Mouse (Mus musculus): ENCODE measurements around the gene Plxnb2. TPM values are rescaled to one million over a fixed set of nuclear protein-coding genes. Genes with fewer than 3 reads are reported as not detected.

Plxnb2 gene
- polyA plus RNA-seq, 1 experiment from 2014 or later, result 122 TPM

GRCm38 (mm10) chr15:89143134-89143533 is 37.5 kb downstream of the Plxnb2 start:
- Histone ChIP-seq H3K4me3 (ENCODE audit: low read depth, low read length) (no peak overlapping the region), H3K4me2 (ENCODE audit: low read depth, severe bottlenecking) (no peak overlapping the region), H3K9ac (ENCODE audit: low read length) (no peak overlapping the region), H3K4me1 (ENCODE audit: control insufficient read depth, insufficient read depth, low read length) (peaks cover 17% of the 10 kb centered on the region), H3K9me3 (ENCODE audit: control insufficient read depth, low read length) (no peaks in the 10 kb centered on the region), H3K36me3 (ENCODE audit: control insufficient read depth, insufficient read depth, low read length) (no peaks in the 10 kb centered on the region), H3K27ac (replicated peaks; ENCODE audit: low read depth, low read length) (no peak overlapping the region), H3K27me3 (ENCODE audit: control insufficient read depth, insufficient read depth, low read length) (peaks cover 8% of the 10 kb centered on the region; the same call in 1 of the 2 replicates)
- ATAC-seq (ENCODE audit: insufficient number of reproducible peaks, low FRiP score, low TSS enrichment, low read depth), result no peak
- WGBS, result 80% methylated on average over 2 of the region's 2 CpGs
- no peak for DNase-seq (ENCODE audit: low spot score)

DNA sequence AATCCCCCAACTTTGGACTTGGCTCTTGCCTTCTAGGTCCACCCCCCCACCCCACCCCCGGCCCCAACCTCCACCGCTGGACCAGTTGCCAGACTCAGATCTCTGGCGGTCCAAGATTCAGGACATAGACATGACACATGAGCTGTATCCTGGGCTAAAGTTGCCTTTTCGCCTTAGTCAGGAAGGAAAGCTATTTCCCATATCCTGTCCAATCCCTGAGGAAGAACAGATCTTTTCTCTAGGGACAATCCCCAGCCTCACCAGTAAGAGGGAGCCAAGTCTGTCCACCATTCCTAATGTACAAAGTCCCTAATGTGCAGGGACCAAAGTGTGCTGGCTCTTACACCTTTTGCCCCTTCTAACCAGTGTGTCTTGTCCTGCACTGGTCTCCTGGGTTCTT is 38.7 kb downstream of the Plxnb2 start:
- 62% methylated on average over 4 of the region's 4 CpGs for WGBS
- DNase-seq (ENCODE audit: low spot score), result no peak
- H3K27me3 ChIP-seq (ENCODE audit: control insufficient read depth, insufficient read depth, low read length), result peaks cover 6% of the 10 kb centered on the region; the same call in 1 of the 2 replicates
- no peaks in the 10 kb centered on the region for H3K9me3 ChIP-seq (ENCODE audit: control insufficient read depth, low read length)
- no peak overlapping the region for H3K9ac ChIP-seq (ENCODE audit: low read length)
- peaks cover 18% of the 10 kb centered on the region for H3K4me1 ChIP-seq (ENCODE audit: control insufficient read depth, insufficient read depth, low read length)
- no peak overlapping the region for H3K27ac ChIP-seq (replicated peaks; ENCODE audit: low read depth, low read length)
- H3K4me3 ChIP-seq (ENCODE audit: low read depth, low read length), result no peak overlapping the region
- no peak for ATAC-seq (ENCODE audit: insufficient number of reproducible peaks, low FRiP score, low TSS enrichment, low read depth)
- H3K36me3 ChIP-seq (ENCODE audit: control insufficient read depth, insufficient read depth, low read length), result no peaks in the 10 kb centered on the region
- no peak overlapping the region for H3K4me2 ChIP-seq (ENCODE audit: low read depth, severe bottlenecking)

- Histone ChIP-seq H3K4me2 (ENCODE audit: low read depth, severe bottlenecking) (peak overlapping the region; percentile 98; the same call in 1 of the 2 replicates), H3K4me3 (ENCODE audit: low read depth, low read length) (0 out of 2 replicates have a peak overlapping the region, but pooled peaks have one; percentile 57), H3K4me1 (ENCODE audit: control insufficient read depth, insufficient read depth, low read length) (peaks cover 14% of the 10 kb centered on the region), H3K27me3 (ENCODE audit: control insufficient read depth, insufficient read depth, low read length) (peaks cover 3% of the 10 kb centered on the region; the same call in 1 of the 2 replicates), H3K27ac (replicated peaks; ENCODE audit: low read depth, low read length) (no peak overlapping the region), H3K9ac (ENCODE audit: low read length) (no peak overlapping the region), H3K9me3 (ENCODE audit: control insufficient read depth, low read length) (no peaks in the 10 kb centered on the region), H3K36me3 (ENCODE audit: control insufficient read depth, insufficient read depth, low read length) (no peaks in the 10 kb centered on the region)
- no peak for ATAC-seq (ENCODE audit: insufficient number of reproducible peaks, low FRiP score, low TSS enrichment, low read depth)
- 16% methylated on average over 5 of the region's 5 CpGs for WGBS
- DNase-seq (ENCODE audit: low spot score), result no peak
Observed at GRCm38 (mm10) chr15:89141443-89141842, 39.1 kb downstream of the Plxnb2 start.

DNA sequence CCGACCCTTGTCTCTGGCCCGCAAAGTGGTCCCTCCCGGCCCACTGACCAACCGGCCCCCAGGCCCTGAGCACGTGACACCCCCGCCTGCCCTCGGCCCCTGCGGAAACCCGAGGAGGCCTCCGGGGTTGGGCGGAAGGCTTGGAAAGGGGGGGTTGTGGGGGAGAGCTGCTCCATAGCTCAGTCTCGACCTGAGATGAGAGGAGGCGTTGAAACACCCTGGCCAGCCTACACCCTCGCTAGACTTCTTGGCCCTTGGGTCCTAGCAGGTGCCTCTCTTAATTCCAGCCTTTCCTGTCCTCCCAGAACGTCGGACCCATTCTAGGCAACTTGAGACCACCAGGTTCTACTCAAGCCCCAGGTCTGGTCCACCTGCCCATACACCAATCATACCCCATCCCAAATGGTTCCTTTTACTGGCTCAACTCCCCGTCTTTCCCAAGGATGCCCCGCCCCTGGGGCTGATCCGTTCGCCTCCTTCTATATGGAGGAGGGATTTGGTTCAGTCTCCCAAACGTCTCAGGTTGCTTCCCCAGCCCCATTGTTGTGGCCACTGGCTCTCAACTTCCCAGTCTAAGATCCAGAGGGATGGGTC is 39.8 kb downstream of the Plxnb2 start, which contains the start of gene Mapk12:
Mapk12 (minus strand) TSS at position 45 of the 594 bp plus-strand sequence.
- ATAC-seq (ENCODE audit: insufficient number of reproducible peaks, low FRiP score, low TSS enrichment, low read depth), result peak; percentile 65
- Histone ChIP-seq H3K4me2 (ENCODE audit: low read depth, severe bottlenecking) (peak within 1 kb of the TSS; percentile 98), H3K9ac (ENCODE audit: low read length) (peak within 1 kb of the TSS; percentile 61), H3K27me3 (ENCODE audit: control insufficient read depth, insufficient read depth, low read length) (no peaks in the 10 kb centered on the region), H3K9me3 (ENCODE audit: control insufficient read depth, low read length) (no peaks in the 10 kb centered on the region), H3K4me1 (ENCODE audit: control insufficient read depth, insufficient read depth, low read length) (peaks cover 11% of the 10 kb centered on the region), H3K27ac (replicated peaks; ENCODE audit: low read depth, low read length) (no peak within 1 kb of the TSS; the same call in 1 of the 2 replicates), H3K36me3 (ENCODE audit: control insufficient read depth, insufficient read depth, low read length) (no peaks in the 10 kb centered on the region), H3K4me3 (ENCODE audit: low read depth, low read length) (peak within 1 kb of the TSS; percentile 57)
- peak; percentile 70 for DNase-seq (ENCODE audit: low spot score)
- under 1% methylated on average over 21 of the region's 21 CpGs for WGBS

DNA sequence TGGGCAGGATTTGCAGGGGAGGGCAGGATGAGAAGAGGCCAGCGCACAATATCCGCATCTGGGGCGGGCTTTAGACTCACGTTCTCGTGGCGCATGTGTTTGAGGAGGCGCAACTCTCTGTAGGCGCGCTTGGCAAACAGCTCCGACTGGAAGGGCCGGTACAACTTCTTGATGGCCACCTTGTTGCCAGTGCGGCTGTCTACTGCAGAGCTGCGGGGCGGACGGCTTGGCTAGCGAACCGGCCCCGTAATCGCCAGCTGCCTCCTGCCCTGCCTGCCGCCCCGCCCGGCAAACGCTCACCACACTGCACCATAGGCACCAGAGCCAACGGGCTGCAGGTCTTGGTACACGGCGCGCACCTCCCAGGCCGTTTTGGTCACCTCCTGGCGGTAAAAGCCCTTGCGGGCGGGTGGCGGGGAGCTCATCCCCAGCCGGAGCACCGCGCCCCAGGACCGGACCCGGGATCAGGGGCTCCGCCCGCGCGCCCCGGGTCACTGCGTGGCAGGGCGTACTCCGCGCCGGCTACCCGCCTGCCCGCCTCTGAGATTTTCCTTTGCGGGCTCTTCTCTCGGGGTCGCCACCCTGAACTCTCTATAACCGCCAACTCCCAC is 40.4 kb downstream of the Plxnb2 start:
- Histone ChIP-seq H3K4me2 (ENCODE audit: low read depth, severe bottlenecking) (peak overlapping the region; percentile 98), H3K36me3 (ENCODE audit: control insufficient read depth, insufficient read depth, low read length) (no peaks in the 10 kb centered on the region), H3K27ac (replicated peaks; ENCODE audit: low read depth, low read length) (no peak overlapping the region; the same call in 1 of the 2 replicates), H3K9ac (ENCODE audit: low read length) (peak overlapping the region; percentile 61), H3K27me3 (ENCODE audit: control insufficient read depth, insufficient read depth, low read length) (no peaks in the 10 kb centered on the region), H3K4me1 (ENCODE audit: control insufficient read depth, insufficient read depth, low read length) (peaks cover 11% of the 10 kb centered on the region), H3K9me3 (ENCODE audit: control insufficient read depth, low read length) (no peaks in the 10 kb centered on the region), H3K4me3 (ENCODE audit: low read depth, low read length) (peak overlapping the region; percentile 57)
- WGBS, result under 1% methylated on average over 52 of the region's 53 CpGs
- ATAC-seq (ENCODE audit: insufficient number of reproducible peaks, low FRiP score, low TSS enrichment, low read depth), result no peak; the same call in none of the 2 replicates
- DNase-seq (ENCODE audit: low spot score), result peak; percentile 61

DNA sequence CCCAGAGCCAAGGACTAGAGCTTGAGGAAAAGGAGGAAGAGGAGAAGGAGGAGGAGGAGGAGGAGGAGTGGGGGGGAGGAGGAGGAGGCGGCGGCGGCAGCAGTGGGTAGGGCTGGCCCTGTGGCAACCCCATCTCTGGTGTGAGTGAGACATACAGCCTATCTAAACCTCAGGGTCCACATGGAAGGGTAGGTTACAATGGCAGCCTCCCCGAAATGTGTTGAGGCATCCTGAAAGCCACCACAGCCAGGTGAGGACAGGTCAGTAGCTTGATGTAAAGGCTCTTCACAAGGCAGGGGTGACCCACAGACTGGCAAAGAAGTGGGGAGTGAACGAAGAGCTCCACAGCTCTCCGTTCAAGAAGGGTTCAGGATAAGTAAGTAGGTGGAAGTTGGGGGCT is 42.1 kb downstream of the Plxnb2 start:
- Histone ChIP-seq H3K4me3 (ENCODE audit: low read depth, low read length) (no peak overlapping the region), H3K9me3 (ENCODE audit: control insufficient read depth, low read length) (no peaks in the 10 kb centered on the region), H3K27ac (replicated peaks; ENCODE audit: low read depth, low read length) (no peak overlapping the region), H3K36me3 (ENCODE audit: control insufficient read depth, insufficient read depth, low read length) (no peaks in the 10 kb centered on the region), H3K4me1 (ENCODE audit: control insufficient read depth, insufficient read depth, low read length) (peaks cover 11% of the 10 kb centered on the region), H3K27me3 (ENCODE audit: control insufficient read depth, insufficient read depth, low read length) (no peaks in the 10 kb centered on the region), H3K9ac (ENCODE audit: low read length) (no peak overlapping the region), H3K4me2 (ENCODE audit: low read depth, severe bottlenecking) (no peak overlapping the region)
- DNase-seq (ENCODE audit: low spot score) (no peak), ATAC-seq (ENCODE audit: insufficient number of reproducible peaks, low FRiP score, low TSS enrichment, low read depth) (no peak)
- 92% methylated on average over 6 of the region's 6 CpGs for WGBS

GRCm38 (mm10) chr15:89138046-89138405 is 42.6 kb downstream of the Plxnb2 start:
- H3K4me1 ChIP-seq (ENCODE audit: control insufficient read depth, insufficient read depth, low read length), result peaks cover 11% of the 10 kb centered on the region
- no peak overlapping the region for H3K9ac ChIP-seq (ENCODE audit: low read length)
- WGBS, result 91% methylated on average over 7 of the region's 7 CpGs
- no peak overlapping the region for H3K4me2 ChIP-seq (ENCODE audit: low read depth, severe bottlenecking)
- H3K36me3 ChIP-seq (ENCODE audit: control insufficient read depth, insufficient read depth, low read length), result no peaks in the 10 kb centered on the region
- ATAC-seq (ENCODE audit: insufficient number of reproducible peaks, low FRiP score, low TSS enrichment, low read depth), result no peak
- H3K4me3 ChIP-seq (ENCODE audit: low read depth, low read length), result no peak overlapping the region
- no peaks in the 10 kb centered on the region for H3K9me3 ChIP-seq (ENCODE audit: control insufficient read depth, low read length)
- no peak for DNase-seq (ENCODE audit: low spot score)
- H3K27me3 ChIP-seq (ENCODE audit: control insufficient read depth, insufficient read depth, low read length), result no peaks in the 10 kb centered on the region
- H3K27ac ChIP-seq (replicated peaks; ENCODE audit: low read depth, low read length), result no peak overlapping the region

DNA sequence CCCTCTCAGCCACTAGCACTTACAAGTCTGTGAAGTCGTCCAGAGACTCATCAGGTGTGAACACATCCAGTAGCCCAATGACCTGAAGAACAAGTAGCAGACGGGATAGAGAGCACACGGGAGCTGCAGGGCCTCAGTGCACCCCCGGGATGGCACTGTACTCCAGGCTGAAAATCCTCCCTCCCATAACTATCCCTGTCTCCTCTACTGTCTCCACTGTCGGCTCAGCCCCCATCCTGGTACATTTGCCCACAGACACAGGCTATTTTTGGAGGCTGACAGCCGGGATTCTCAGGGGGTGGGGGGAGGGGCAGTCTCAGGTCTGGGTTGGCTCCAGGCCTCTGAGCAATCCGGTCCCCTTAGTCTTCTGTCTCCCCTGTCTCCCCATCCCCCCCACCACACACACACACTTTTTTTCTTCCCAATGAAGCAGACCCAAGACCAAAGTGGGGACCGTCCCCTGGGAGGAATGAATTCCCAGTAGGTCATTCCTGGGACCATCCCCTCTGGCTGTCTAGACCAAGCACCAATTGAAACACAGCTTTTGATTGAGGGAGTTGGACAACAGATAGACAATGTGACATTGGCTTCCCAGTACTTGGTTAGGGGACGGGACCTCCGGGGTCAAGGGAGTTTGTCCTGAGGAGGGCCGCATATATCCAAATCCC is 43.1 kb downstream of the Plxnb2 start:
- Histone ChIP-seq H3K27ac (replicated peaks; ENCODE audit: low read depth, low read length) (no peak overlapping the region), H3K4me2 (ENCODE audit: low read depth, severe bottlenecking) (no peak overlapping the region), H3K4me3 (ENCODE audit: low read depth, low read length) (no peak overlapping the region), H3K36me3 (ENCODE audit: control insufficient read depth, insufficient read depth, low read length) (no peaks in the 10 kb centered on the region), H3K27me3 (ENCODE audit: control insufficient read depth, insufficient read depth, low read length) (no peaks in the 10 kb centered on the region), H3K4me1 (ENCODE audit: control insufficient read depth, insufficient read depth, low read length) (peaks cover 11% of the 10 kb centered on the region), H3K9ac (ENCODE audit: low read length) (no peak overlapping the region), H3K9me3 (ENCODE audit: control insufficient read depth, low read length) (no peaks in the 10 kb centered on the region)
- ATAC-seq (ENCODE audit: insufficient number of reproducible peaks, low FRiP score, low TSS enrichment, low read depth) (no peak), DNase-seq (ENCODE audit: low spot score) (no peak)
- 73% methylated on average over 11 of the region's 11 CpGs for WGBS
